Mouse (Mus musculus) heart, embryonic 11.5 days (tissue): ENCODE measurements around the gene Sgo2a. TPM values are rescaled to one million over a fixed set of nuclear protein-coding genes. Genes with fewer than 3 reads are reported as not detected.

Experiments
- ATAC-seq: fragments of 200-750 bp; cut with Nextera tagmentation; replicated peaks from 2 replicates; pipeline ENCODE4 v1.8.0; 2017; ENCODE audit warnings: moderate library complexity; ENCODE audit not compliant: insufficient number of reproducible peaks, low FRiP score, low TSS enrichment
- H3K27ac ChIP-seq: fragments of 300-500 bp; sonication (generic); 2 replicates; pipeline ENCODE4 v1.5.1; 2014; ENCODE audit warnings: mild to moderate bottlenecking, low read depth, low read length
- H3K27me3 ChIP-seq: fragments of 300-500 bp; sonication (generic); 2 replicates; pipeline ENCODE4 v1.6.1; 2014; ENCODE audit warnings: mild to moderate bottlenecking, low read length, mixed read lengths; ENCODE audit not compliant: control insufficient read depth, insufficient read depth
- H3K36me3 ChIP-seq: fragments of 300-500 bp; sonication (generic); 2 replicates; pipeline ENCODE4 v1.6.1; 2014; ENCODE audit warnings: mild to moderate bottlenecking, low read length, moderate library complexity, mixed read lengths; ENCODE audit not compliant: control insufficient read depth, insufficient read depth
- H3K4me1 ChIP-seq: fragments of 300-500 bp; sonication (generic); 2 replicates; pipeline ENCODE4 v1.6.1; 2014; ENCODE audit warnings: low read length; ENCODE audit not compliant: control insufficient read depth, insufficient read depth
- H3K4me2 ChIP-seq: fragments of 300-500 bp; sonication (generic); 2 replicates; pipeline ENCODE4 v1.6.1; 2014; ENCODE audit warnings: mild to moderate bottlenecking, moderate library complexity
- H3K4me3 ChIP-seq: fragments of 300-500 bp; sonication (generic); 2 replicates; pipeline ENCODE4 v1.5.1; 2014; ENCODE audit warnings: low read depth, low read length
- H3K9ac ChIP-seq: fragments of 300-500 bp; sonication (generic); 2 replicates; pipeline ENCODE4 v1.6.1; 2014; ENCODE audit warnings: mild to moderate bottlenecking, low read depth, low read length, moderate library complexity
- H3K9me3 ChIP-seq: fragments of 300-500 bp; sonication (generic); replicated peaks from 2 replicates; pipeline ENCODE4 v1.6.1; 2016; ENCODE audit warnings: low read length; ENCODE audit not compliant: control insufficient read depth
- WGBS: fragments of 180-500 bp; shearing (Covaris S2); extraction: QIAGEN DNeasy Blood & Tissue Kit; methylation state at CpG from one replicate; pipeline ENCODE4 v1.1.7; 2014; ENCODE audit not compliant: insufficient replicate concordance; 5-methylcytosine and 5-hydroxymethylcytosine counted together
- polyA plus RNA-seq: library from polyadenylated mRNA; unstranded; fragments of >200 nt; fragmentation: Nextera tagmentation; extraction: Ambion mirVana; gene quantifications from 2 replicates; pipeline ENCODE4 v1.2.1, GENCODE M21; 2014

Gene Sgo2a
- polyA plus RNA-seq, 1 experiment from 2014 or later, result 21.6 TPM

GRCm38 (mm10) chr1:58069181-58069580 lies 73.4 kb downstream of the Sgo2a start:
- Histone ChIP-seq H3K9me3 (no peaks in the 10 kb centered on the region), H3K4me3 (no peak overlapping the region), H3K27me3 (no peaks in the 10 kb centered on the region), H3K9ac (no peak overlapping the region), H3K27ac (no peak overlapping the region), H3K36me3 (no peaks in the 10 kb centered on the region), H3K4me1 (no peaks in the 10 kb centered on the region), H3K4me2 (no peak overlapping the region)
- 83% methylated on average over 6 of the region's 6 CpGs for WGBS
- no peak for ATAC-seq

- 85% methylated on average over 11 of the region's 11 CpGs for WGBS
- ATAC-seq, result no peak
- Histone ChIP-seq H3K4me3 (no peak overlapping the region), H3K27me3 (no peaks in the 10 kb centered on the region), H3K36me3 (no peaks in the 10 kb centered on the region), H3K4me2 (no peak overlapping the region), H3K9ac (no peak overlapping the region), H3K4me1 (no peaks in the 10 kb centered on the region), H3K27ac (no peak overlapping the region), H3K9me3 (no peaks in the 10 kb centered on the region)
These were observed 74.3 kb downstream of the Sgo2a start for GRCm38 (mm10) chr1:58070091-58070490.

GRCm38 (mm10) chr1:58071006-58071405 lies 75.2 kb downstream of the Sgo2a start:
- H3K9ac ChIP-seq, result no peak overlapping the region
- no peak overlapping the region for H3K4me3 ChIP-seq
- no peaks in the 10 kb centered on the region for H3K4me1 ChIP-seq
- no peaks in the 10 kb centered on the region for H3K27me3 ChIP-seq
- no peak overlapping the region for H3K27ac ChIP-seq
- H3K36me3 ChIP-seq, result no peaks in the 10 kb centered on the region
- 78% methylated on average over 9 of the region's 9 CpGs for WGBS
- H3K9me3 ChIP-seq, result no peaks in the 10 kb centered on the region
- ATAC-seq, result no peak
- H3K4me2 ChIP-seq, result no peak overlapping the region

GRCm38 (mm10) chr1:58071509-58071908 lies 75.7 kb downstream of the Sgo2a start:
- Histone ChIP-seq H3K27ac (no peak overlapping the region), H3K36me3 (no peaks in the 10 kb centered on the region), H3K27me3 (no peaks in the 10 kb centered on the region), H3K4me2 (no peak overlapping the region), H3K4me1 (no peaks in the 10 kb centered on the region), H3K4me3 (no peak overlapping the region), H3K9me3 (no peaks in the 10 kb centered on the region), H3K9ac (no peak overlapping the region)
- WGBS, result 72% methylated on average over 1 of the region's 1 CpGs
- no peak for ATAC-seq

- no peak for ATAC-seq
- H3K9ac ChIP-seq, result no peak overlapping the region
- H3K27me3 ChIP-seq, result no peaks in the 10 kb centered on the region
- H3K9me3 ChIP-seq, result no peaks in the 10 kb centered on the region
- no peak overlapping the region for H3K4me3 ChIP-seq
- no peak overlapping the region for H3K27ac ChIP-seq
- no peaks in the 10 kb centered on the region for H3K4me1 ChIP-seq
- 68% methylated on average over 2 of the region's 2 CpGs for WGBS
- no peaks in the 10 kb centered on the region for H3K36me3 ChIP-seq
- no peak overlapping the region for H3K4me2 ChIP-seq
These were observed 76.6 kb downstream of the Sgo2a start for GRCm38 (mm10) chr1:58072416-58072815.

- H3K9ac ChIP-seq, result no peak overlapping the region
- H3K4me1 ChIP-seq, result no peaks in the 10 kb centered on the region
- no peak overlapping the region for H3K27ac ChIP-seq
- no peaks in the 10 kb centered on the region for H3K36me3 ChIP-seq
- no peak for ATAC-seq
- no peaks in the 10 kb centered on the region for H3K27me3 ChIP-seq
- no peaks in the 10 kb centered on the region for H3K9me3 ChIP-seq
- WGBS, result 74% methylated on average over 12 of the region's 12 CpGs
- H3K4me3 ChIP-seq, result no peak overlapping the region
- no peak overlapping the region for H3K4me2 ChIP-seq
These were observed 77.4 kb downstream of the Sgo2a start for GRCm38 (mm10) chr1:58072991-58073730.

GRCm38 (mm10) chr1:58074266-58074665 lies 78.5 kb downstream of the Sgo2a start:
- no peak overlapping the region for H3K9ac ChIP-seq
- no peak overlapping the region for H3K4me2 ChIP-seq
- no peak overlapping the region for H3K27ac ChIP-seq
- no peaks in the 10 kb centered on the region for H3K36me3 ChIP-seq
- H3K4me3 ChIP-seq, result no peak overlapping the region
- H3K4me1 ChIP-seq, result no peaks in the 10 kb centered on the region
- H3K27me3 ChIP-seq, result no peaks in the 10 kb centered on the region
- ATAC-seq, result no peak
- no peaks in the 10 kb centered on the region for H3K9me3 ChIP-seq
- 83% methylated on average over 2 of the region's 2 CpGs for WGBS

Other genes with a start within 250 kb of the Sgo2a start
- gene Spats2l, start 221.8 kb upstream of the Sgo2a start, polyA plus RNA-seq, result 41.6 and 51.5 TPM in 2 replicates
- gene Kctd18, start 23.0 kb downstream of the Sgo2a start, polyA plus RNA-seq, result 11.1 and 11.5 TPM in 2 replicates
- gene Aox1, start 34.0 kb downstream of the Sgo2a start, polyA plus RNA-seq, result 0.34 and 0.39 TPM in 2 replicates
- gene Aox3, start 117.2 kb downstream of the Sgo2a start, polyA plus RNA-seq, result not detected in 2 replicates
- gene Aox4, start 214.4 kb downstream of the Sgo2a start, polyA plus RNA-seq, result 1.4 TPM in 2 replicates